Mouse (Mus musculus) frontal cortex, adult (tissue): ENCODE measurements at regions not wholly inside any gene's neighbourhood (a gene's known extent, or its start where the extent isn't known, plus 50 kb on each side); places are given as distances from the start of the nearest gene placed in this dataset.

Experiments
- ATAC-seq: cut with Nextera tagmentation; 2 replicates; pipeline ENCODE4 v1.9.2; 2017; ENCODE audit warnings: mild to moderate bottlenecking, moderate library complexity, mixed read lengths; ENCODE audit not compliant: low TSS enrichment

DNA sequence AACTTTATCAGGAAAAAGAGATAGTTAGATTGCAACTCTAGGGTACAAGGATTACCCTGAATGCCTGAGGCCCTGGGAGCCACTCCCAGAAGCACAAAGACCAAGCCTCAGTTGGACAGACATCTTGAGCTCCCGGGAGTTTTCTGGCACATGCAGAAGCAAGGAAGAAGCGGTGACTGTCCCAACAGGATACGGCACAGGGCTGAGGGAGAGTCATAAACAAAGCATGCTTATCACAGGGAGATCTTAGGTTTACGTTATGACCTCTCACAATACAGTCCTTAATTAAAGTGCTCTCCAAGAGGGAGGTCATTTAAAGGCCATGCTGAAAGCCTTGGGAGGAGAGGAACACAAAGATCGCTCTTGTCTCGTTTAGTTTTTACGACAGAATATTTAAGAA is 143.1 kb downstream of the Gm11361 start:
- ATAC-seq: no peak
